Mouse (Mus musculus) neutrophil, adult 83 days (primary cell): Measurements from ENCODE around the gene Tekt5. TPM values are rescaled to one million over a fixed set of nuclear protein-coding genes. Genes with fewer than 3 reads are reported as not detected.

ENCODE experiments used
- total RNA-seq, 2 experiments: library from RNA; stranded (reverse); gene quantifications; one replicate each; pipeline ENCODE4 v1.2.4; 2023

The Tekt5 gene
- not detected for total RNA-seq

DNA sequence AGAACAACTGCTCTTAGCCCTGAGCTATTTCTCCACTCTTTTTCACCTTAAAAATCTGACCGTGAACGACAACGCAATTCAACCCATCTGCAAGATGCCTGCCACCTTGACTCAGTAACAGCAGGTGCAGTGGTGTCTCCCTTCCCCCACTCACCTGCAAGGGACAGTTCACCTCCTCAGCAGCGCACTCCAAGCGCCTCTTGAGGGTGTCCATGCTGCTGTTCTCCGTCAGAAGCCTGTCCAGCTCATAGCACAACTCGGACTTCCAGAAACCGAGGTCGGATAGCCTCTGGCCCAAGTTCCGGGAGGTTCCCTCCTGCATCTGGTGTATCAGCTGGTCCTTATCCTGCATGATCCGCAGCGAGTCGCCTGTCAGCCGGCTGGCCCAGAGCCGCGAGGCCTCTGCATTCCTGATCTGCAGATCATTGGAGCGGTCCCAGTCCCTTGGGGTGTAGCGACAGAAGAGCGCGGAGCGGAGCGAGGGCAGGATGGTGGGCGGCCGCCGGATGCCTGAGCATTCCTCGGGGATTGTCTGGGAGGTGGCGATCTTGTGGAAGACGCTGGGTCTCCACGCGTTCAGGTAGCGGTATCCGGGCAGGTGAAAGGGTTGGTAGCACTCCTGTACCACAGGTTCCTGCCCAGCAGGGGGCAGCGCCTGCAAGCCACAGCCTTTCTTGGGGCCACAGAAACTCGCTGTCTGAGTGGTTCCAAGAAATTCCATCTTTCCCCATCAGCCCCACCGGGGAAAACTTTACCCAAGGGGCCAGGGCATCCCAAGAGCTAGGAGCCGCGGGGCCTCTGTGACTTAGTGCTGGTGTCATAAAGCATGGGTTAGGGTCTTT, at the start of gene Tekt5:
TSS of gene Tekt5 (minus strand) at position 792 of the 842 bp plus-strand sequence.

DNA sequence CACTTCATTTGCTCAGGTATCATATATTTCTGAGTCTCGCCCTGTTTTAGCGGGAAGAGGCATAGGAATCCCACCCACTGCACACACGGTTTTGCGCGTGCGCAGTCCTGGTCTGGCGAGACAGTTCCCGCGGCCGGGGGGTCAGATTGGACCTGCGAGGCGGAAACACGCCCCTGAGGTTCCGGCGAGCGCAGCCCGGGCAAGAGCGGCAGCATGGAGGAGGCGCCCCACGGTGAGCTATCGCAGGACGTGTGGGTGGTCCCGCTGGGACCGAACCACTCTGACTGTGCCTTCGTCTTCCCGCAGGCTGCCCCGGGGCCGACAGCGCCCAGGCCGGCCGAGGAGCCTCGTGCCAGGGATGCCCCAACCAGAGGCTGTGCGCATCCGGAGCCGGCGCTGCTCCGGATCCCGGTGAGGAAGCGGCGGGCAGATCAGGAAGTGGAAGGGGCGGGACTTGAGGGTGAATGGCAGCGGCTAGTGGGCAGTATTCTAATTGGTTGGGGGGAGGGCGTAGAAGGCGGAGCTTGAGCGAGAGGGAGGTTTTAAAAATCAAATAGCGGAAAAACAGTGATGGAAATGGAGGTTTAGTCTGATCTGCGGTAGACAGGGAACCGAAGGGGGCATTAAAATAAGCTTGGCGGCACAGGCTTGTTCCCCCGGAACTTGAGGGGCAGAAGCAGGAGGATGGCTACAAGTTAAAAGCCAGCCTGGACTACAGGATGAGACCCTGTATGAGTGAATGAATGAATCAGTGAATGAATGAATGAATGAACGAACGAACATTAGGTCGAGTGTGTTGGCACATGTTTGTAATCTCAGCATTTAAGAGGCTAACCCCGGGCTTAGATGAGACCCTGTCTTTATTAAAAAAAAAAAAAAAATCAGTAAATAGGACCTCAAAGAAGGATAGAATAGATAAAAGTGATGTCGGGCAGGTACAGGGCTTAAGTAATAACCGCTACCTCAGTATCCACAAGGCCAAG, 16.8 kb upstream of the Tekt5 start, which contains the start of gene Nubp1:
TSS of gene Nubp1 (plus strand) at position 185 of the 983 bp plus-strand sequence.

DNA sequence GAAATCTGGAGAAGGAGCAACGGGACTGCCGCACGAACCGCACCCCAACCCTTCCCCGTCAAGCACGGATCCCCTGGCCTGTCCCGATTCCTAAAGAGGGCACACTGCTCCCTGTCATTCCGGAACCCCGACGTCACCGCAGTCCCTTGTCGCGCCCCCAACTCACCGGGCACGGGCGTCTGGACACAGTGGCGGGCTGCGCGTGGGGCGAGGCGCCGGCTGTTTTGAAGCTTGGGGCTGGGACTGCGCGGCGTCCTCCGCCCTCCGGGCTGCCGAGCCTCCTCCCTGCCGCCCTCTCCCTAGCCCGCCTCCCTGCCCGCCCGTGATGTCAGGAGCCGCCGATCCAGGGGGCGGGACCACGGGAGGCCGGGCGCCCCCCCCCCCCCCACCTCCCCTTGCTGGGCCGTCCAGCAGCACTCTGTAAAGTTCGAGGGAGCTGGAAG, 81.6 kb downstream of the Tekt5 start, which contains the start of gene Emp2:
TSS of gene Emp2 (minus strand) at position 323 of the 443 bp plus-strand sequence.

Other genes with a start within 250 kb of the Tekt5 start
- not detected for gene Rpl39l, start 225.3 kb downstream of the Tekt5 start, total RNA-seq
- gene Atf7ip2, start 202.8 kb downstream of the Tekt5 start, total RNA-seq, result not detected
- under 1 TPM in 1 of 2 experiments, not detected in 1; 0.09 TPM for gene Emp2, start 81.5 kb downstream of the Tekt5 start, total RNA-seq
- gene Nubp1, start 16.5 kb upstream of the Tekt5 start, total RNA-seq, result 10 to 100 TPM; 18.9 to 20.3 TPM
- gene Tvp23a, start 51.9 kb upstream of the Tekt5 start, total RNA-seq, result not detected
- gene Ciita, start 84.6 kb upstream of the Tekt5 start, total RNA-seq, result 1 to 10 TPM; 4.2 to 5.7 TPM
- gene Dexi, start 147.6 kb upstream of the Tekt5 start, total RNA-seq, result 1 to 10 TPM; 3.6 to 5.0 TPM
- gene Clec16a, start 149.8 kb upstream of the Tekt5 start, total RNA-seq, result 10 to 100 TPM; 31.0 to 32.0 TPM